Mouse (Mus musculus) ES-Bruce4 (cell line): ENCODE data around the gene Egfr.

Experiments used
- CTCF ChIP-seq: IDR thresholded peaks from one replicate; pipeline ENCODE4 v1.8.1; 2011; ENCODE audit warnings: low read depth, low read length
- EP300 ChIP-seq: IDR thresholded peaks from 2 replicates; pipeline ENCODE4 v1.6.1; 2011; ENCODE audit warnings: low read depth, low read length; ENCODE audit not compliant: insufficient read depth
- POLR2A ChIP-seq: IDR thresholded peaks from one replicate; pipeline ENCODE4 v1.8.1; 2011; ENCODE audit warnings: low read length; ENCODE audit not compliant: insufficient read depth

GRCm38 (mm10) chr11:16761184-16761583 is 9.2 kb downstream of the Egfr start:
- no peak for TF ChIP-seq POLR2A
- no peak for TF ChIP-seq CTCF
- TF ChIP-seq EP300, result no peak
